Mouse (Mus musculus): ENCODE data around the gene Nav2.

The Nav2 gene

GRCm38 (mm10) chr7:49324575-49324974, 416.1 kb downstream of the Nav2 start:
- DNase-seq (ENCODE audit: low spot score in 2 of 2): no peak

DNA sequence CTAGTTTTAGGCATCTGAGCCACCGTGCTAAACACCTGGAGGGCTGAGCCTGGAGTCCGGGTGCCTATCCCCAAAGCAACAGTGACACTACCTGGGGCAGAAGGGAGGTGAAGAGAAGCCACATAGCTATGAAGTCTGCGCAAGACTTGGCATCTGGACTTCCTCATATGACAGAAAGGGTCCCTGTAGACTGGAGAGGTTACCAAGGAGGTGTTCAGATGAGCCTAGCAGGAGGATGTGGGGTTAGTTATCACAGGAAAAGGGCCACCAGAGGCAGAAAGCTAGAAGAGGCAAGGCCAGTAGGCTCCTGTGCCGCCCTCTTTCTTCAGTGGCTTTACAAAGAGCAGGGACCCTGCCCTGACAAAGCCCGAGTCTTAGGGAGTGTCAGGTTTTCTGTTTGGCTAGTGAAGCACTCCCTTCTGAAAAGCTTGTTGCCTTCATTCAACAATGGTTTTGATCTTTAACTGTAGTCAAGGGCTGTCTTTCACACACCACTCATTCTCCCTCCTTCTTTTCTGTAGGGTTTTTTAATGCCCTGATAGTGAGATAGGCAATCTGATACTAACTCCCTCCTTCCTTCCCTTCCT, 417.7 kb downstream of the Nav2 start:
- DNase-seq (ENCODE audit: low spot score in 2 of 2): no peak

GRCm38 (mm10) chr7:49326967-49327742, 418.6 kb downstream of the Nav2 start:
- DNase-seq (ENCODE audit: low spot score in 2 of 2): no peak

- no peak for DNase-seq (ENCODE audit: low spot score in 2 of 2)
Measured at GRCm38 (mm10) chr7:49330181-49330580, 421.7 kb downstream of the Nav2 start.

DNA sequence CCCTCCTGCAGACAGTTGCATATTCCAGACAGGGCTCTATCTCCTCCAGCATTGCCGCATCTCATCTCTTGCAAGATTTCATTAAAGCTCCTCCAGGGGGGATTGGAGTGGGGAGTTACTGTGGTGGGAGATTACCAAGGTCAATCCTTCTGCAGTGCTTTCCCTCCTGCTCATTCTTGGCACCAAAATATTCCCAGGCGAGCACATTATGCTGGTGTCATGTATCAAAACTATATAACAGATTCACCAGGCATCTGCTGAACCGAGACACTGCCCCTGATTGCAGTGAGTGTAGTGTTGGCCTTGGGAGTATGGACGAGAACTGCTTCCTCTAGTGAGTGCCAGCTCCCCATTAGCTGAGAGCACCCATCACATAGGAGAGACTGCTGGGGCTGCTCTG, 423.4 kb downstream of the Nav2 start:
- no peak for DNase-seq (ENCODE audit: low spot score in 2 of 2)

- DNase-seq (ENCODE audit: low spot score in 2 of 2): no peak
Measured at GRCm38 (mm10) chr7:49332644-49333043, 424.1 kb downstream of the Nav2 start.

GRCm38 (mm10) chr7:49334163-49334562, 425.6 kb downstream of the Nav2 start:
- DNase-seq (ENCODE audit: low spot score in 2 of 2): no peak

GRCm38 (mm10) chr7:49335056-49335455, 426.5 kb downstream of the Nav2 start:
- DNase-seq (ENCODE audit: low spot score in 2 of 2): no peak

DNA sequence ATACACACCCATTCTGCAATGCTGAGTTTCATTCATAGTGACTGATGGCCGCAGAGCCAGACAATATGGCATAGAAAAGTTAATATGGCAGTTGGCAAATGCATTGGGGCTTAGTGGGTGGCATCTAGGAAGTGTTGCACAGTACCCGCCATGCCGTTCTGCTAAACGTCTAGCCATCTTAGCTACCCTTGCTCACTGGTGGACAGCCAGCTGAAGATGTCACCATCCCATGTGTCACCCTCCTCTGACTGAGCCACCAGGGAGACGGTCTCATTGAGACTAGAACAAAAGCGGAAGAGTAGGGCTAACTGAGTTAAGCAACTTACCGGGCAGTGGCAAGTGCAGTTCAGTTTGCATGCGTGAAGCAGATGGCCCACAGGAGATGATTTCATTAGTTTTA, 428.2 kb downstream of the Nav2 start:
- DNase-seq (ENCODE audit: low spot score in 2 of 2): no peak

DNA sequence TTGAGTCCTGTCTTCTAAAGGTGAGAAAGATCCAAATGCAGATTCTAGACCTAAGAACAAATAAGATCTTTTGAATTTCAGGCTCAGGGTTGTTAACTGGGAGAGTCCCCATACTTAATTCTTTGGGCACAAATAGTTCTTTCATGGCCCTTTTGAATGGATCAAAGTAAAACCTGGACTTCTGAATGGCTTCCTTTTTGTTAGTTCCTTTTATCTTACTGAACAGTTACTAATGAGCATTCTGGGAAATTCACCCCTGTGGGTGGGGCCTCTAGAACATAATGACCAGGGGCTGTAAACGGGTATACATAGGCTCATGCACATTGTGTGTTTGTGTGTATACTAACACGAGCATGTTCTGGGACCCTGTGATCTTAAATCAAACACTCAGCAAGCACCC, 429.2 kb downstream of the Nav2 start:
- no peak for DNase-seq (ENCODE audit: low spot score in 2 of 2)

- DNase-seq (ENCODE audit: low spot score in 2 of 2): no peak
Measured at GRCm38 (mm10) chr7:49339953-49340352, 431.4 kb downstream of the Nav2 start.

- DNase-seq (ENCODE audit: low spot score in 2 of 2): no peak
Measured at GRCm38 (mm10) chr7:49341151-49341918, 432.8 kb downstream of the Nav2 start.

DNA sequence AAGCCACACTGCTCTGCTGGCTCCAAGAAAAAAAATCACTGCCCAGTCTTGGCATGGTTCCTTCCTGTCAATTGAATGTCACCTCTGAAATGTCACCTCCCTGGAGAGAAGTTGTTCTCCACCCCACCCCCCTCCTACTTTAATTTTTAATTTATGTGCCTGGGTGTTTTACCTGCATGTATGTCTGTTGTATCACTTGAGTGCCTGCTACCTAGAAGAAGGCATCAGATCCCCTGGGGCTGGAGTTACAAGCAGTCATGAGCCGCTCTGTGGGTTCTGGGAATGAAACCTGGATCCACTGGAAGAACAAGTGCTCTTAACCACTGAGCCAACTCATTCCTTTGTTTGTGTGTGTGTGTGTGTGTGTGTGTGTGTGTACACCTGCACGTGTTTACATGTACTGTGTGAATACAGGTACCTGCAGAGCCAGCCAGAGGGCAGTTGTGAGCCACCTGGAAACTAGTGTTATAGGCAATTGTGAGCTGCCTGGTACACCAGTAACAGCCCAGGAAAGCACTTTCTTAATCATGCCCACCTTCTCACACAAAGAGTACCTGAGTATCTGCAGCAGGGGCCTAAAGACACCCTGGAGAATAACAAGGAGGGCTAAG, 433.5 kb downstream of the Nav2 start:
- no peak for DNase-seq (ENCODE audit: low spot score in 2 of 2)

DNA sequence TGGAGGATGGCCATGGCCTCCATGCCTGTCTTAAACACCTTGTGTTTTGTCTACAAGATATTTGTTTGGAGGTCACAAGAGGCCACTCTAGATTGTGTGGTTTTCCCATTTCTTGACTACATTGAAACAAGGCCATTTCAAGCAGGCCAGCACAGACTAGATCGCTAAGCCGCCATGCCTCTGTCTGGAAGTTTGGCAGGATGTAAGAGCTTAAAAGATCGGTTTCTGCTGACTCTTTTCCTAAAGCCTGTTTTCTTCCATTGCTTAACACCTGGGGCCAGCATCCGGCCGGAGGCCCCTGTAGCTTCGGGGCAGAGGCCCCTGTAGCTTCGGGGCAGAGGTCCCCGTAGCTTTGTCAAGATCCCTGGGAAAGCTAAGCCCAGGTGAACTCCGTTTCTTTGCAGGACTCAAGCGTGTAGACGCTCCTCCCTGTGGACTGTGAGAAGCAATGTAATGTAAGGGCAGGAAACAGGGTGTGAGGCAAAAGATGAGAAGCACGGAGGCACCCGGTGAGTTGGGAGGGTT, 434.1 kb downstream of the Nav2 start:
- no peak for DNase-seq (ENCODE audit: low spot score in 2 of 2)

GRCm38 (mm10) chr7:49343081-49343600, 434.6 kb downstream of the Nav2 start:
- DNase-seq (ENCODE audit: low spot score in 2 of 2): peak in 1 of 2 experiments; percentile 17

GRCm38 (mm10) chr7:49343752-49344484, 435.4 kb downstream of the Nav2 start:
- DNase-seq (ENCODE audit: low spot score in 2 of 2): no peak

DNA sequence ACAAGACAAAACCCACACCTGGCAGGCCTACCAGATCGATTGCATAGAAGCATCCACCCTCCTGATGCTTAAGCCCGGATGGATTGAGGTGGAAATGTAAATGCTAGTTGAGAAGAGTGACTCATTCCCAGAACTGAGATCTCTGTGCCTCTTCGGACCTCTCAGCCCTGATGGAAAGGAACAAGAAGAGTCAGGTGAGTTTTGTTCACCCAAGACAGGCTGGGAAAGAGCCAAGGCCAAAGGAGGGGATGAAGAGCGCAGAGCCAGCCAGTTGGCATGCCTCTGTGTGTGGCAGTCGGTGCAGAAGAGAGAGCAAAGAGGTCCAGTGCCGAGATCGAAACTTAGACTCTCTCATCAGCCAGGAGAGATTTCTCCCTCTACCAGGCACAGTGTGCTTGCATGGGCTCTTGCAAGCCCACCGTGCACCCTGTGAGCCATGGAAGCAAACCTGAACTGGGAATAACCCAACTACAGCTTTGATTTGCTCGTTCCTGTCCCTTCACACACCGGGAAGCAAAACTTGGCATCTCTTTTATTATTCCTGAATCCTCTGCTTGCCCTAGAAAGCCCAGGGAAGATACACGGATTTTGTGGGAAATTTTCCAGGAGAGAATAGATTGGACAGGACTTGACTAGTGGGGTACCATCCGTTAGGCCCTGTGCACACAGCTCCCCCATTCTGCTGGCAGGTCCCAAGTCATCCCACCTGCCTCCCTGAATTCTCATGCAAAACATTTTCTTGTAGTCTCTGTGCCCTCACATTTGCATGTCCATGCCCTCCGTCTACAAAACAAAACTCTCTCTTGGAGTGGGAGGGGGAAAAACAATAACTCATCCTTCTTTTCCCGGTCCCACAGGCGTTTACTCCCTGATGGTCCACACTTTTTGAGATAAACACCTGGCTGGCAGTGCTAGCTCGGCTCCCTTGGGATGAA, 439.1 kb downstream of the Nav2 start:
- DNase-seq (ENCODE audit: low spot score in 2 of 2): no peak

- DNase-seq (ENCODE audit: low spot score in 2 of 2): no peak
Measured at GRCm38 (mm10) chr7:49348636-49349035, 440.1 kb downstream of the Nav2 start.

GRCm38 (mm10) chr7:49350321-49351007, 441.9 kb downstream of the Nav2 start:
- no peak for DNase-seq (ENCODE audit: low spot score in 2 of 2)

All from urinary bladder, postnatal 36 days (tissue).